Mouse (Mus musculus) mouse trophoblast stem cell (cell line): ENCODE measurements around the gene Ccdc57.
"Not testable (repeated sequence)": the region's sequence is repeated elsewhere in the genome, so short reads cannot be mapped to it uniquely, and the experiment has no call there.

Experiments used
- in situ Hi-C, 2 experiments: fragments of 300-500 bp; cut with MseI, MboI; formaldehyde crosslinking; loops; 2 replicates in 1 of 2; 3 replicates in 1 of 2; pipeline ENCODE4 v1.15.1; 2025

Gene Ccdc57

GRCm38 (mm10) chr11:120903159-120903850 lies 29.4 kb downstream of the Ccdc57 start:
- in situ Hi-C loops, result no loop called here

GRCm38 (mm10) chr11:120902487-120903142 lies 30.1 kb downstream of the Ccdc57 start:
- in situ Hi-C loops, result no loop called here

- in situ Hi-C loops, result no loop called here
Observed at GRCm38 (mm10) chr11:120901729-120902486, 30.8 kb downstream of the Ccdc57 start.

- in situ Hi-C loops, result no loop called here
Observed at GRCm38 (mm10) chr11:120900276-120901244, 32.1 kb downstream of the Ccdc57 start.

DNA sequence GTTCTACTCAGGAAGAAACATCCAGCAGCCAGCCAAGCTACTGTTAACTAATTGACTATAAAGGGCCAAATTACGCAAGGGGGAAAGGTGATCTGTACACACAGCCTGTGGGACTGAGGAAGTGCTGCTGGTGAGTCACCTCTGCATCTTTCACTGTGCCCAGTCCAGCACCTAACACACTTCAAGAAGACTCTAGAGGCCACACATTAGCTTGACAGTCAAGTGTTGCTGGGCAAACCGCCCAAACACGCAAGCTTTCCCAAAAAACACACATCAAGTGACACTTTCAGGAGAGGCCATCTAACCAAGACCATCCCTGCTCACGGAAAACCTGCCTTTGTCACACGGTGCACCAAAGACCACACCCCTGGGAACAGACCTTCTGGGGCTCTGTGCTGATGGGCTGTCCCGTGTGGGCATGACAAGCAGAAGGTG lies 34.5 kb downstream of the Ccdc57 start:
- in situ Hi-C loops, result no loop called here

DNA sequence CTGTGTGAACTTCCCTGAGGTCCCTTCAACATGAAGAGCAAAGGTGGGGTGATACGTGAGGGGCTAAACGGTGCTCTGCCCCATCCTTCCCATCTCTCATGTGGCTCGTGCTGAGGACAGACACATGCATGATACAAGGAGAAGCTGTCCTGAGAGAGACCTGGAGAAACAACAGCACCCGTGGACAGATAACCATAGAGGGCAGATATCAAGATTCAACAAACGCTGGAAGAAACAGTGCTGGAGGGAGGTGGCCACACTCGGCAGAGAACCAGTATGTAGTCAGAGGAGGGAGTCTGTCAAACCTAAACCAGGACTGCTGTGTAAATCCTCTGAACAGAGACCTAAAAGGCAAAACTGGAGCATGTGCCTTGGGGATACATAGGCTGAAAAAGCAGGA lies 37.2 kb downstream of the Ccdc57 start:
- in situ Hi-C loops, result no loop called here

DNA sequence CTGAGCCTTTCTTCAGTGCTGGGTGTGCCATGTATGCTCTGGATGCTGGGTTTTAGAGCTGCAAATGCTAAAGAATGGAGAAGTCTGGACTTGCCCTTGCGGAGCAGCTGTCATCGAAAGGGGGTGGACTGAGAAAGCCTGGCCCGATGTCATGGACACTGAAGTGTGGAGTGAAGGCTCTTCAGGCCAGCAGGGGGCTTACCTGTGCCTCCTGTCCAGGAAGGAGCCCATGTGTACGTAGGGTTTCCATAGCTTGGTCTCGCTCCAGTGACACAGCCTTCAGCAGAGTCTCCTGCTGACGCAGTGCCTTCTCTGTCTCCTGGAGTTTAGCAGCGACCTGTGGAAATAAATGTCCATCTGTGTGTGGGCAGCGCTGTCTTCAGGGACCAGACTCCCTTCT lies 38.3 kb downstream of the Ccdc57 start:
- in situ Hi-C loops, result no loop called here

DNA sequence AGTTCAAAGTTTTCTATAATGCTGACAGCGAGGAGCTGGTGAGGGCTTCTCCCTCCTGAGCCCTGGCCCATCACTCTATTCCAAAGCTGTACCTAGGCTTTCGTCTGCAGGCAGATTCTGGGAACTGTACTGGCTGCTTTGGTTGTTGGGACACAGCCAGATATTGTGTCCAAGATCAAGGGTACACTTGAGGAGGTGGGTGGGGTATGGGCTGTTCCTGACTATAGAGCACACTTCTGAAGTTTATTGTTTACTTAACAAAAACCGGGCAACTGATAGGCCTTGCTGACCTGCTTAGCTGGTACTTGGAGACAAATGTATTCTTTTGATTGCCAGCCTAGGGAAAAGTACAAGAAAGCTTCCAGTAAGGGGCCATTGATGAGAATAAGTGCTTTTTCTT lies 43.5 kb downstream of the Ccdc57 start:
- in situ Hi-C loops, result no loop called here

DNA sequence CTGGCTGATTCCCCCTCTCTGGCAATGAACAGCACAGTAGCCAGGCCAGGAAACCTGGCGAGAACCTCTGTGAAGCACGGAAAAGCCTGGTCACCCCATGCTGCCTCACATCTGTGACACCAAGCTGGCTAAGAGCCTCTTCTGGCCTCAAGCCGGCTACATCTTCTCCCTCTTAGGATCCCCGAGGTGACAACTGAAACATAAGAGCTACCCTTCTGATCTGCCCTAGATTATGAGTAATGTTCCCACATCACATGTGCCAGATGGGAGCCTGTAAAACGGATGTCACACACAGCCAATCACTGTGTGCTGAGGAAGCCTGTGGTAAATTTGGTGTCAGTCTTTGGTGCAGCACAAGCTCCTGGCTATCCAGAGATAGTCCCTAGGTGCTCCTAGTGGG lies 44.0 kb downstream of the Ccdc57 start:
- in situ Hi-C loops, result no loop called here

DNA sequence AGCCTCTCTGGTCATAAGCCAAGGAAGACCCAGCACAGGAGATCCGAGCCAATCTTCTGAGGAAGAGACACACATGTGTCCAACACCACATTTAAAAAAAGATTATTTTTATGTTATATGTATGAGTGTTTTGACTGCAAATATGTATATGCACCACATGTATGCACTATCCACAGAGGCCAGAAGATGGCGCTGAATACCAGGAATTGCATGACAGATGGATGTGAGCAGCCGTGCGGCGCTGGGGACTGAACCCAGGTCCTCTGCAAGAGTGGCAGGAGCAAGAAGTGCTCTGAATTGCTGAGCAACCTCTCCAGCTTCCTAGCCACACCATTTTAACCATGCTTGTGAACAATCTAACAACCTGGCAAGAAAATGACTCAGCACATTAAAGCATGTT lies 45.2 kb downstream of the Ccdc57 start:
- in situ Hi-C loops, result no loop called here

- in situ Hi-C loops, result no loop called here
Observed at GRCm38 (mm10) chr11:120886462-120886861, 46.2 kb downstream of the Ccdc57 start.

GRCm38 (mm10) chr11:120883601-120884000 lies 49.1 kb downstream of the Ccdc57 start:
- in situ Hi-C loops, result no loop called here

DNA sequence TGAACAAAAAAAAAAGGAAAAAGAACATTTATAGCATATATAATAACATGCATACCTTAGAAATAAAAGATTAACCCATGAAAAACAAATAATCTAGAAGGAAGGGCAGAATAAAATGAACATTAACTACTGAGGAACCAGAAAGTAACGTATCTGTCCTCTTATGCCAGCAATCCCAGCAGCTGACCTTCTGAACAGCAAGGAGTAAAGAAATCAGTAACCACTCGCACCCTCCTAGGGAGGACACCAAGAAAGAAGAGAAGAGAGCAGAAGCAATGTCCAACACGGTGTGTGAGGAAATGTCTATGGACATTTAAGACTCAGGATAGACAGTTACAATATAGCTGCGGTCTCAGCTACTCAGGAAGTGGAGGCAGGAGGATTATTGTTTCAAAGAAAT lies 49.7 kb downstream of the Ccdc57 start:
- in situ Hi-C loops, result no loop called here

DNA sequence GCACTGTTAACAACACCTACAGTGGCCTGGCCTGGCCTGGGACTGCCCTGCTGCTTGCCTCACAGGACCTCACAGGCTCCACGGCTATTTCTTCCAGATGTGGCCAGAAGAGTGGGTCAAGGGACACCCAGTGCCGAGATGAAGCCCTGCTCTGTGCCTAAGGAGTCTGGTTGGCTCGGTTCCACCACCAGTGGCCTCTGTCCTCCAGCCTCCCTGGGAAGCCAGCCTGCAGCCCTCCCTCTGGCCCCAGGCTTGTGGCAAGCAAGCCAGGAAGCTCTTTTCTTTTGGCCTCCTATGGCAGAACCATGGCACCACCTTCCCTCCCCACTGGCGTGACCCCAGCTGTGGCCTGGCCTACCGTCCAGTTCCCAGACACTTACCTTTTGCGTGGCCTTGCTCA lies 59.5 kb downstream of the Ccdc57 start:
- in situ Hi-C loops, result no loop called here

GRCm38 (mm10) chr11:120871521-120871920 lies 61.2 kb downstream of the Ccdc57 start:
- in situ Hi-C loops, result no loop called here

- in situ Hi-C loops, result no loop called here
Observed at GRCm38 (mm10) chr11:120865816-120866215, 66.9 kb downstream of the Ccdc57 start.

DNA sequence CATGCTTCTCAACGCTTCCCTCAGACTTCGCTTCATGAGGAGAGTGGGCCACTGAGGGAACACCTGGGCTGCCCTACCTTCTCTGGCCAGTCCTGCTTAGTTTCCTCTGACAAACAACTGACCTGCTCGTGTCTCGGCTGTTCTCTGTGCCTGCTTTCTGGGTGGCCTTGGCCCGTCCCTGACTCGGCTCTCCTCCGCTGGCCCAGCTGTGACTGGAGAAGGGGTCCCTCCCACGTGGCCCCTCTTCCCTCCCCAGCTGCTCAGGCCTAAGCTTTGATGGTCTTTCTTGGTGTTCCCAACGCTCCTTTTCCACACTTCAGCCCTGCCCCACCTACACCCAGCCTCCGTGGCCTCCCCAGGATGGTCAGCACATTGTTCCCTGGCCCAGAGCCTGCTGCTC lies 69.9 kb downstream of the Ccdc57 start:
- in situ Hi-C loops, result no loop called here

- in situ Hi-C loops, result not testable (repeated sequence)
Observed at GRCm38 (mm10) chr11:120855938-120856337, 76.7 kb downstream of the Ccdc57 start.

GRCm38 (mm10) chr11:120853788-120854187 lies 78.9 kb downstream of the Ccdc57 start:
- in situ Hi-C loops, result no loop called here

DNA sequence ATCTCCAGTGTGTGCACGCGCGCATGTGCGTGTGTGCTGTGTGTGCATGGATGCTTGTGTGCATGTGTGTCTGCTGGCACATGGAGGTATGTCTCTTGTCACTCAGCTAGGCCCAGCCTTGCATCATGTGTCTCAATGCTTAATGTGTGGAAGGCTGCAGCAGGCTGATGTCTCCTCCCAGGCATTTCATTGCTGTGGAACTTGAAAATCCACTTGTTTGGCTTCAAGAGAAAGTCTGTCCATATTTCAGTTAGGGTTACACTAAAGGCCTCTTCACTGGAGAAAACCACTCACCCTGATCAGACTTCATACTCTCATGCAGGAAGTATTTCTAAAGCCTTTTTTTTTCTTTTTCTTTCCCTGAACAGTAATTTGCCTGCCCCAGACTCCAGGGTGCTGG lies 79.5 kb downstream of the Ccdc57 start:
- in situ Hi-C loops, result no loop called here

- in situ Hi-C loops, result no loop called here
Observed at GRCm38 (mm10) chr11:120852083-120852935, 80.4 kb downstream of the Ccdc57 start.
